Mouse (Mus musculus) midbrain, embryonic 15.5 days (tissue): ENCODE measurements at regions not wholly inside any gene's neighbourhood (a gene's known extent, or its start where the extent isn't known, plus 50 kb on each side); places are given as distances from the start of the nearest gene placed in this dataset.
A peak's percentile ranks its signal among the peaks of the same experiment; 100 is the strongest.

ENCODE experiments used
- ATAC-seq: fragments of 200-750 bp; cut with Nextera tagmentation; replicated peaks from 2 replicates; pipeline ENCODE4 v1.8.0; 2017; ENCODE audit warnings: moderate TSS enrichment
- H3K27ac ChIP-seq: fragments of 300-500 bp; sonication (generic); 2 replicates; pipeline ENCODE4 v1.5.1; 2015; ENCODE audit warnings: mild to moderate bottlenecking, inconsistent platforms
- H3K27me3 ChIP-seq: fragments of 300-500 bp; sonication (generic); replicated peaks from 2 replicates; pipeline ENCODE4 v1.6.1; 2015; ENCODE audit warnings: inconsistent platforms
- H3K36me3 ChIP-seq: fragments of 300-500 bp; sonication (generic); replicated peaks from 2 replicates; pipeline ENCODE4 v1.6.1; 2015; ENCODE audit warnings: inconsistent platforms
- H3K4me1 ChIP-seq: fragments of 300-500 bp; sonication (generic); 2 replicates; pipeline ENCODE4 v1.6.1; 2015; ENCODE audit warnings: inconsistent platforms
- H3K4me2 ChIP-seq: fragments of 300-500 bp; sonication (generic); 2 replicates; pipeline ENCODE4 v1.6.1; 2015; ENCODE audit warnings: inconsistent platforms, mild to moderate bottlenecking, moderate library complexity
- H3K4me3 ChIP-seq: fragments of 300-500 bp; sonication (generic); 2 replicates; pipeline ENCODE4 v1.5.1; 2015; ENCODE audit warnings: mild to moderate bottlenecking, inconsistent platforms
- H3K9ac ChIP-seq: fragments of 300-500 bp; sonication (generic); 2 replicates; pipeline ENCODE4 v1.6.1; 2015; ENCODE audit warnings: mild to moderate bottlenecking, inconsistent platforms
- H3K9me3 ChIP-seq: fragments of 300-500 bp; sonication (generic); 2 replicates; pipeline ENCODE4 v1.6.1; 2016; ENCODE audit warnings: inconsistent platforms
- WGBS: fragments of 180-500 bp; shearing (Covaris S2); methylation state at CpG from one replicate; pipeline ENCODE4 v1.1.7; 2015; ENCODE audit warnings: mixed read lengths; 5-methylcytosine and 5-hydroxymethylcytosine counted together

GRCm38 (mm10) chr7:88544393-88544792 lies 114.3 kb downstream of the Rab38 start:
- no peaks in the 10 kb centered on the region for H3K27me3 ChIP-seq
- H3K27ac ChIP-seq = 0 out of 2 replicates have a peak overlapping the region, but pooled peaks have one; percentile 36
- no peaks in the 10 kb centered on the region for H3K36me3 ChIP-seq
- no peak overlapping the region for H3K4me3 ChIP-seq
- H3K9me3 ChIP-seq = no peaks in the 10 kb centered on the region
- peak; percentile 96 for ATAC-seq
- H3K4me1 ChIP-seq = peaks cover 3% of the 10 kb centered on the region; the same call in 1 of the 2 replicates
- WGBS = 15% methylated on average over 4 of the region's 4 CpGs
- no peak overlapping the region for H3K4me2 ChIP-seq
- no peak overlapping the region for H3K9ac ChIP-seq

- Histone ChIP-seq H3K27ac (peak overlapping the region; percentile 36; the same call in 1 of the 2 replicates), H3K4me3 (no peak overlapping the region), H3K27me3 (no peaks in the 10 kb centered on the region), H3K9me3 (no peaks in the 10 kb centered on the region), H3K9ac (no peak overlapping the region), H3K36me3 (no peaks in the 10 kb centered on the region), H3K4me2 (no peak overlapping the region), H3K4me1 (peaks cover 3% of the 10 kb centered on the region; the same call in 1 of the 2 replicates)
- peak; percentile 73 for ATAC-seq
- WGBS = 33% methylated on average over 5 of the region's 5 CpGs
Observed at GRCm38 (mm10) chr7:88544976-88545654, 115.0 kb downstream of the Rab38 start.

GRCm38 (mm10) chr7:88575073-88575472 lies 145.0 kb downstream of the Rab38 start:
- no peak for ATAC-seq
- H3K4me3 ChIP-seq = no peak overlapping the region
- H3K4me2 ChIP-seq = no peak overlapping the region
- H3K27ac ChIP-seq = no peak overlapping the region
- H3K9me3 ChIP-seq = no peaks in the 10 kb centered on the region
- 87% methylated on average over 1 of the region's 1 CpGs for WGBS
- H3K4me1 ChIP-seq = no peaks in the 10 kb centered on the region
- no peaks in the 10 kb centered on the region for H3K36me3 ChIP-seq
- no peaks in the 10 kb centered on the region for H3K27me3 ChIP-seq
- no peak overlapping the region for H3K9ac ChIP-seq

- 83% methylated on average over 1 of the region's 1 CpGs for WGBS
- ATAC-seq = no peak
- Histone ChIP-seq H3K9ac (no peak overlapping the region), H3K9me3 (no peaks in the 10 kb centered on the region), H3K4me3 (no peak overlapping the region), H3K27ac (no peak overlapping the region), H3K27me3 (no peaks in the 10 kb centered on the region), H3K36me3 (no peaks in the 10 kb centered on the region), H3K4me2 (no peak overlapping the region), H3K4me1 (no peaks in the 10 kb centered on the region)
Observed at GRCm38 (mm10) chr7:88600781-88601180, 170.7 kb downstream of the Rab38 start.
